Mouse (Mus musculus) MN1 (cell line): ENCODE results near the gene Ak1.

Source experiments
- DNase-seq: peaks from one replicate; pipeline ENCODE4 v3.0.0-alpha.2; 2016; ENCODE audit warnings: low spot score

Gene Ak1

GRCm38 (mm10) chr2:32601417-32602065 lies 20.0 kb upstream of the Ak1 start:
- DNase-seq: no peak

- DNase-seq: no peak
Measured at GRCm38 (mm10) chr2:32602600-32603054, 18.9 kb upstream of the Ak1 start.

- DNase-seq: no peak
Measured at GRCm38 (mm10) chr2:32604631-32605030, 16.9 kb upstream of the Ak1 start.

- DNase-seq: peak; percentile 86
Measured at GRCm38 (mm10) chr2:32606161-32607142, 15.1 kb upstream of the Ak1 start.

GRCm38 (mm10) chr2:32607262-32607947 lies 14.2 kb upstream of the Ak1 start:
- peak; percentile 57 for DNase-seq

GRCm38 (mm10) chr2:32608141-32608777 lies 13.3 kb upstream of the Ak1 start:
- peak; percentile 63 for DNase-seq

- no peak for DNase-seq
Measured at GRCm38 (mm10) chr2:32608778-32609435, 12.7 kb upstream of the Ak1 start.

- no peak for DNase-seq
Measured at GRCm38 (mm10) chr2:32610610-32611229, 10.8 kb upstream of the Ak1 start.

- DNase-seq: no peak
Measured at GRCm38 (mm10) chr2:32612274-32612673, 9.3 kb upstream of the Ak1 start.

- no peak for DNase-seq
Measured at GRCm38 (mm10) chr2:32617109-32617508, 4.4 kb upstream of the Ak1 start.

GRCm38 (mm10) chr2:32617601-32618000 lies 4.0 kb upstream of the Ak1 start:
- no peak for DNase-seq

GRCm38 (mm10) chr2:32618051-32618450 lies 3.5 kb upstream of the Ak1 start:
- peak; percentile 72 for DNase-seq

- peak; percentile 94 for DNase-seq
Measured at GRCm38 (mm10) chr2:32620682-32621516, 659 bp upstream of the Ak1 start.

GRCm38 (mm10) chr2:32624111-32624748 lies 2.7 kb downstream of the Ak1 start:
- DNase-seq: peak; percentile 40

GRCm38 (mm10) chr2:32625212-32625872 lies 3.8 kb downstream of the Ak1 start:
- DNase-seq: peak; percentile 83

GRCm38 (mm10) chr2:32625873-32626694 lies 4.5 kb downstream of the Ak1 start:
- DNase-seq: peak; percentile 70

GRCm38 (mm10) chr2:32627266-32628043 lies 5.9 kb downstream of the Ak1 start:
- no peak for DNase-seq
